Mouse (Mus musculus) brain, embryonic 14.5 days (tissue): ENCODE results near the gene H1fx.
"Not testable (repeated sequence)": the region's sequence is repeated elsewhere in the genome, so short reads cannot be mapped to it uniquely, and the experiment has no call there.

Source experiments
- CTCF ChIP-seq: fragments of 200-500 bp; IDR thresholded peaks from 2 replicates; pipeline ENCODE4 v1.5.1; 2012; ENCODE audit warnings: inconsistent platforms, mild to moderate bottlenecking, moderate library complexity, borderline replicate concordance; ENCODE audit not compliant: insufficient read depth, insufficient read length; ENCODE audit errors: extremely low read depth
- POLR2A ChIP-seq: fragments of 200-500 bp; IDR thresholded peaks from 2 replicates; pipeline ENCODE4 v1.6.1; 2012; ENCODE audit warnings: mild to moderate bottlenecking, inconsistent platforms, borderline replicate concordance; ENCODE audit not compliant: poor library complexity, insufficient read depth, insufficient read length, severe bottlenecking; ENCODE audit errors: extremely low read depth

GRCm38 (mm10) chr6:87962457-87962856 is 19.0 kb downstream of the H1fx start:
- TF ChIP-seq CTCF, POLR2A: not testable (repeated sequence)
